Mouse (Mus musculus) heart, adult 2 months (tissue): Measurements from ENCODE around the gene Dis3l2. TPM values are rescaled to one million over a fixed set of nuclear protein-coding genes. Genes with fewer than 3 reads are reported as not detected.

Source experiments
- DNase-seq, 2 experiments: peaks; one replicate each; pipeline ENCODE4 v3.0.0; 2021
- H3K27ac ChIP-seq: fragments of 200-600 bp; 2 replicates; pipeline ENCODE4 v1.8.1; 2022
- H3K27me3 ChIP-seq: fragments of 200-500 bp; 2 replicates; pipeline ENCODE4 v1.6.1; 2012; ENCODE audit warnings: mild to moderate bottlenecking, low read length, inconsistent platforms, mixed read lengths; ENCODE audit not compliant: control insufficient read depth, insufficient read depth
- H3K36me3 ChIP-seq: fragments of 200-500 bp; 2 replicates; pipeline ENCODE4 v1.6.1; 2012; ENCODE audit warnings: low read length, inconsistent platforms; ENCODE audit not compliant: control insufficient read depth, insufficient read depth
- H3K4me1 ChIP-seq: fragments of 200-500 bp; 2 replicates; pipeline ENCODE4 v1.6.1; 2011; ENCODE audit warnings: low read length; ENCODE audit not compliant: control insufficient read depth, insufficient read depth
- H3K4me3 ChIP-seq: fragments of 200-600 bp; 2 replicates; pipeline ENCODE4 v1.8.1; 2022
- H3K79me2 ChIP-seq: fragments of 200-500 bp; replicated peaks from 2 replicates; pipeline ENCODE4 v1.6.1; 2012; ENCODE audit warnings: mild to moderate bottlenecking, inconsistent platforms, low read length, moderate library complexity, mixed read lengths; ENCODE audit not compliant: control insufficient read depth, insufficient read depth
- H3K9ac ChIP-seq: fragments of 200-500 bp; 2 replicates; pipeline ENCODE4 v1.6.1; 2012; ENCODE audit warnings: low read depth, mild to moderate bottlenecking, control low read depth, inconsistent platforms, low read length, mixed read lengths
- CTCF ChIP-seq: fragments of 200-600 bp; IDR thresholded peaks from 2 replicates; pipeline ENCODE4 v1.8.1; 2022; ENCODE audit warnings: antibody characterized with exemption, mild to moderate bottlenecking, moderate library complexity
- EP300 ChIP-seq: fragments of 200-500 bp; IDR thresholded peaks from 2 replicates; pipeline ENCODE4 v1.6.1; 2011; ENCODE audit warnings: low read depth, low read length, control low read depth; ENCODE audit not compliant: insufficient read depth
- POLR2A ChIP-seq: fragments of 200-500 bp; IDR thresholded peaks from 2 replicates; pipeline ENCODE4 v1.6.1; 2011; ENCODE audit warnings: mild to moderate bottlenecking, low read depth, low read length, control low read depth; ENCODE audit not compliant: insufficient read depth
- WGBS: fragments of 180-500 bp; shearing (Covaris S2); methylation state at CpG from one replicate; pipeline ENCODE4 v1.1.7; 2018; 5-methylcytosine and 5-hydroxymethylcytosine counted together
- intact Hi-C: fragments of 180-260 bp; cut with DNase I; formaldehyde crosslinking; loops from one replicate; pipeline ENCODE4 v1.15.1; 2025
- polyA plus RNA-seq: library from polyadenylated mRNA; depleted of rRNA; stranded (reverse); fragments of >200 nt; gene quantifications from 2 replicates; pipeline ENCODE4 v1.2.3, GENCODE M21; 2012
- total RNA-seq, 2 experiments: library from RNA; stranded (reverse); gene quantifications; 2 replicates each; pipeline ENCODE4 v1.2.3; 2021

Dis3l2 gene
- total and polyA plus RNA-seq, 3 experiments = 7.8 to 10.2 (median 9.0) TPM

- Histone ChIP-seq H3K79me2 (no peaks in the 10 kb centered on the region), H3K4me3 (no peak overlapping the region), H3K9ac (no peak overlapping the region), H3K36me3 (no peaks in the 10 kb centered on the region), H3K27ac (no peak overlapping the region), H3K27me3 (no peaks in the 10 kb centered on the region), H3K4me1 (no peaks in the 10 kb centered on the region)
- no peak for DNase-seq
- intact Hi-C loops = no loop called here
- WGBS = 95% methylated on average over 4 of the region's 4 CpGs
- TF ChIP-seq EP300 (no peak), CTCF (no peak)
Observed at GRCm38 (mm10) chr1:86932810-86933209, 229.2 kb downstream of the Dis3l2 start.

DNA sequence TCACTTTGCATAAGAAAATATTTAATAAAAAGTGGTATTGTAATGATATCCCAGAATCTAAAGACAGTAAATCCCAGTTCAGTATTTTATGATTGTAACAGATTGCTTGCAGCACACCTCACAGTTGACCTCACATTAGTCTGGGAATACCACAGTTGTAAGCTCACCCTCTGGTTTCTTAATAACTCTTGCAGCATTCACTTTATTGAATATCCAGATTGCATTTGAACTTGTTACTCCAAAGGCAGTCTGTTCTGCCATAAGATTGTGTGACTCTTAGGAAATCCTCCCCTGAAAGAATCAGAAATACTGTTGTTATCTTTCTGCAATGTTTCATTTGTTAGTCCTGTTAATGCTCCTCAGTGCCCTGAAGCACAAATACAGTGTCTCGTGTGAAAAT lies 230.0 kb downstream of the Dis3l2 start:
- Histone ChIP-seq H3K9ac (no peak overlapping the region), H3K27me3 (no peaks in the 10 kb centered on the region), H3K27ac (no peak overlapping the region), H3K4me3 (no peak overlapping the region), H3K79me2 (no peaks in the 10 kb centered on the region), H3K36me3 (no peaks in the 10 kb centered on the region), H3K4me1 (no peaks in the 10 kb centered on the region)
- no peak for DNase-seq
- TF ChIP-seq POLR2A (no peak), EP300 (no peak), CTCF (no peak)
- 89% methylated on average over 1 of the region's 1 CpGs for WGBS
- intact Hi-C loops = no loop called here

DNA sequence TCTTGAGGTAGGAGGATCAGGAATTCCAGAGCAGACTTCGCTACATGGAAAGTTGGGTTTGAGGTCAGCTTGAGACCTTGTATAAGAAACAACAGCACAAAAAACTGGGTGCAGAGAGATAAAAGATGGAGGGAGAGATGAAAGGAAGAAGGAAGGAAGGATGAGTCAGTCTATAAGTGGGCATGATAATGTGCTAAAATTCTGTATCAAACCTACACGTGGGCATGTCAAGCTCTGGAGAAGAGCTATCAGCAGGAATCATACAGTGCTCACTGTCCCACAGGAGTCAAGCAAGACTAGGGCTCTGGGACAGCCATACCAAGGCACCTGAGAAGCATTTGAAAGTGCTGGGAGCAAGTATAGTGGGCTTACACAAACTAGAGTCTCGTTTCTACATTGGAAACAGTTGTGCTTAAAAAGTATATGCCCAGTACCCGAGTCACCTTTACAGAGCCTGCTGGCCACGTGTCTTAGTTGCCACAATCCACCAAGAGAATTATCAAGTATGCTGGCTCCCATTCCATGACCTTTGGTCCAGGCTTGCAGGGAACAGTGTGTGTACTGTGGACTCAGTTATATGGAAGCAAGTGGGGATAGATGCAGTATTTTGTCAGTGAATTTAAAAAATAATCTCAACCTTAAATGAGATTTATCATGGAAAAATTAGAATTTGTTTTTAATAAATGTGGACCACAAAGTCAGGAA lies 248.0 kb downstream of the Dis3l2 start:
- Histone ChIP-seq H3K36me3 (no peaks in the 10 kb centered on the region), H3K79me2 (no peaks in the 10 kb centered on the region), H3K9ac (no peak overlapping the region), H3K27me3 (no peaks in the 10 kb centered on the region), H3K4me1 (no peaks in the 10 kb centered on the region), H3K4me3 (no peak overlapping the region), H3K27ac (no peak overlapping the region)
- no peak for TF ChIP-seq EP300
- TF ChIP-seq POLR2A = no peak
- TF ChIP-seq CTCF = no peak
- whole genome bisulfite sequencing = 69% methylated on average over 5 of the region's 5 CpGs
- intact Hi-C loops = no loop called here
- no peak for DNase-seq

DNA sequence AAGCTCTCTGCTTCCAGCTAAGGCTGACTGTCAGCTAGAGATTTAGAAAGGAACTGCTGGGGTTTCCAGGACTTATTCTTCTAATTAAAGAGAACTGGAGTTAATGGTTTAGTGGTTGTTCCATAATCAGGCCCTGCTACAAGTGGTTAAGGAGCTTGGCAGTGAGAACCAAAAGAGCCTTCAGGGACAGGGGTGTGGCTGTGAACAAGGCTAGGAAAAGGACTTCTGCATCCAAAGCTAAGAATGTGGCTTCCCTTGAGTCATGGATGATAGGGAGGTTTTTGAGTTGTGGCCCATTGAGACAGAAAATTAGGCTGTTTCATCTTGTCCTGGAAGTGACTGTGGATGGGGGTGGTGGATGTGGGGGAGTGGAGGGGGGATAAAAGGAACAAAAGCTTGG lies 252.2 kb downstream of the Dis3l2 start:
- no peaks in the 10 kb centered on the region for H3K79me2 ChIP-seq
- H3K27ac ChIP-seq = no peak overlapping the region
- TF ChIP-seq EP300 (no peak), POLR2A (no peak), CTCF (no peak)
- DNase-seq = no peak
- H3K4me3 ChIP-seq = no peak overlapping the region
- intact Hi-C loops = no loop called here
- H3K9ac ChIP-seq = no peak overlapping the region
- H3K4me1 ChIP-seq = no peaks in the 10 kb centered on the region
- H3K27me3 ChIP-seq = no peaks in the 10 kb centered on the region
- H3K36me3 ChIP-seq = no peaks in the 10 kb centered on the region

- Histone ChIP-seq H3K9ac (no peak overlapping the region), H3K4me1 (no peaks in the 10 kb centered on the region), H3K27me3 (no peaks in the 10 kb centered on the region), H3K79me2 (no peaks in the 10 kb centered on the region), H3K4me3 (no peak overlapping the region), H3K27ac (no peak overlapping the region), H3K36me3 (no peaks in the 10 kb centered on the region)
- intact Hi-C loops = loop anchor here (5.0 kb wide), 2 partner anchors 74 to 301 kb away; no protein-coding TSS in a partner anchor
- TF ChIP-seq POLR2A = no peak
- peak; percentile 62 for TF ChIP-seq CTCF
- no peak for TF ChIP-seq EP300
- WGBS = 49% methylated on average over 6 of the region's 6 CpGs
- peak; percentile 28 to 29 for DNase-seq
Observed at GRCm38 (mm10) chr1:86968261-86968964, 264.8 kb downstream of the Dis3l2 start.

GRCm38 (mm10) chr1:86969173-86969725 lies 265.6 kb downstream of the Dis3l2 start:
- no peaks in the 10 kb centered on the region for H3K36me3 ChIP-seq
- intact Hi-C loops = loop anchor here (5.0 kb wide), 2 partner anchors 73 to 302 kb away; no protein-coding TSS in a partner anchor
- no peaks in the 10 kb centered on the region for H3K79me2 ChIP-seq
- no peak overlapping the region for H3K27ac ChIP-seq
- no peak overlapping the region for H3K4me3 ChIP-seq
- TF ChIP-seq EP300 (no peak), CTCF (no peak), POLR2A (no peak)
- DNase-seq = no peak
- no peak overlapping the region for H3K9ac ChIP-seq
- 88% methylated on average over 11 of the region's 11 CpGs for WGBS
- no peaks in the 10 kb centered on the region for H3K4me1 ChIP-seq
- H3K27me3 ChIP-seq = no peaks in the 10 kb centered on the region
